Mouse (Mus musculus) thymus, postnatal 14 days (tissue): ENCODE results near the gene Olfr485.
"Not testable (repeated sequence)": the region's sequence is repeated elsewhere in the genome, so short reads cannot be mapped to it uniquely, and the experiment has no call there.

Experiments
- DNase-seq: peaks from one replicate; pipeline ENCODE4 v3.0.0; 2021

Gene Olfr485

GRCm38 (mm10) chr7:108159771-108160170, at the start of gene Olfr485:
Gene Olfr485, minus strand, starts transcription at chr7:108159871.
- DNase-seq, result no peak

- no peak for DNase-seq
Observed at GRCm38 (mm10) chr7:108196938-108197337, 37.3 kb upstream of the Olfr485 start.

GRCm38 (mm10) chr7:108196337-108196736, 36.7 kb upstream of the Olfr485 start:
- not testable (repeated sequence) for DNase-seq

DNA sequence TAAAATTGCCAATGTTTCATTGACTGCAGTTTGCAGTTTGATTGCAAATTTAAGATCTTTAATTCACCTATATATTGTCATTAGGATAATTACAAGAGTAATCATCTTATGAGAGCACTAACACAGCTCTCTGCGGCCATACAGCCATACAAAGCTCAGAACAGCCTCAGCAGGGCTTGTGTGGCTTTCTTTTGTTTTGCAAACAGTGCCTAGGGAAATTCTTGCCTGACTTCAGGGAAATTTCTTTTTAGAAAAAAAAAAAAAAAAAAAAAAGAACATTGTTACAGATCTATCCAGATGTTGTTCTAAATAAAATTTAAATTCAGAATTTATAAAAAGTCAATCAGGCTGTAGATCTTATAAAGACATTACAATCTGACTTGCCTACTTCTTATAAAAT, 33.0 kb upstream of the Olfr485 start:
- DNase-seq, result not testable (repeated sequence)

- DNase-seq, result not testable (repeated sequence)
Observed at GRCm38 (mm10) chr7:108191196-108191595, 31.5 kb upstream of the Olfr485 start.

DNA sequence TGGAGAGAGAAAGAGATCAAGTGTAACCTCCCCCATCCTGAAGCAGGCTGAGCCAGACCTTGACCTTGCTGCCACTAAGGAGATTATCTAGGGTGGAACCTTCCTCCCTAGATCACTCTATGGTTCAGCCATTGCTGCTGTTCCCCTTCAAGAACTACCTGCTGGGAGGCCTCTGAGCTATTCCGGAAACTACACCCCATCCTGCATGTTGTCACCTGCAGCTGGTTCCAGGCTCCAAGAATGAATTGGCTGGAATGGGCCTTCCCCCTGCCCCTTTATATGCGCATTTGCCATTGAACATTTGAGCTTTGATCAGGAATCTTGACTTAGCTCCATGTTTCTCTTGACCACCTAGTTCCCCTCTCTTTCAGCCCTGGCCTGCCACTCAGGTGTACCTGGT, 25.6 kb upstream of the Olfr485 start:
- not testable (repeated sequence) for DNase-seq

GRCm38 (mm10) chr7:108184401-108184800, 24.7 kb upstream of the Olfr485 start:
- not testable (repeated sequence) for DNase-seq

DNA sequence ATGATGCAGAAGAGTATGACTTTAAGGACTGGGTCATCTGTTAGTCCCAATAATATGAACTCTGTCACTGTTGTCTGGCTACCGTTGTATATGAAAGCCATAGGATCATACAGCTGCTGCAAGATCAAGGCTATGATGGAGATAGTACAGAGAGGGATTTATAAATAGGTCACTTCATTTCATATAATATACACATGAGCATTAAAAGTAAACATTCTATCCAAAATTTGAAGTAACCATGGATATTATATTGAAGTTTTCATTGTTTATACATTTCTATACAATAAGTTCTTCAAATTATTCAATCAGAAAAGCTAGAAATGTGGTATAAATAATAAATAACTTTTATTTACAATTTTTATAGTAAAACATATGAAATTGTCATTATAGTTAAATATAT, 13.0 kb upstream of the Olfr485 start, which contains the start of gene Olfr486:
Gene Olfr486, minus strand, starts transcription at position 101 of the 400 bp plus-strand sequence.
- DNase-seq, result not testable (repeated sequence)

DNA sequence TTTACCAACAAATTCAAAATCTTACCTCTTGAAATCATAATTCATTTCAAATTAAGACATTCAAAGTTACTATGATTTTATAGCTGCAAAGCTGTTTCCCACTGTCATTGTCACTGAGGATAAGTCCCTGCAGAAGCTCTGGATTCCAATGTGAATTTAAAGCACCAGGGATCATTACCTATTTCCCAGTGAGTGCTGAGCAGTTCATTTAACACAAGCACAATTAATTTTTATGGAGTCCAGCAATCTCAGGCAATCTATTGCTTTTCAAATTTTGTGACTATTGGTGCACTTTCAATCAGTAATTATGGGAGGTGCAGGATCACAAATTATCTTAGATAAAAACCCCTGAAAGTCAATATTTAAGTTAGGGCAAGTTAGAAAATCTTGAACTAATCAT, 32.3 kb downstream of the Olfr485 start, which contains the start of gene Olfr484:
Gene Olfr484, minus strand, starts transcription at position 101 of the 400 bp plus-strand sequence.
- no peak for DNase-seq

DNA sequence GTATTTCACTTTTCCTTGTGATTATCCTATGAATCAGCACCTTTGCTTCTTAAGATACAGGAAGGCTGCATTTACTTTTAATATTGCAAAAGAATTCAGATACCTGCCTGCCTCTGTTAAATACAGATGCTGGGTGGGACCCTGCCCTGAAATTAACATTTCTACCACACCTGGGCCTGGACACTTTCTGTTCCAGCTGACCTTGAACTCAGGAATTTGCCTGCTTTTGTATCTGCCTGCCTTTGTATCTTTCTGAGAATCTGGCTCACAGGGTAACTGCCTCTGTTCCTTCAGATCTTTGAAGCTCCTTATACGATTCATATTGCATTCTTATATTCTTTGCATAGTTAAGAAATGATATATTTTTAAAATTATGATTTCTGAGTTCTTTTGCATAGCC, 38.3 kb downstream of the Olfr485 start:
- DNase-seq, result no peak

DNA sequence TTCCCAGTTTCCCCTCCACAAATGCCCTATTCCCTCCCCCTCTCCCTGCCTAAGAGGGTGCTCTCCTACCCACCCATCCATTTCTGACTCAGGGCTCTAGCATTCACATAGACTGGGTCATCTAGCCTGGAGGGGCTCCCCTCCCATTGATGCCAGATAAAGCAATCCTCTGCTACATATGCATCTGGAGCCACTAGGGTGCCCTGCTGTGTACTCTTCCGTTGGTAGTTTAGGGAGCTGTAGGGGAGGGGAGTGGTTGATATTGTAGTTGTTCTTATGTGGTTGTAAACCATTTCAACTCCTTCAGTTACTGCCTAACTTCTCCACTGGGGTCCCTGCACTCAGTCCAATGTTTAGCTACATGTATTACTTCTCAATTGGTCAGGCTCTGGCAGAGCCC, 39.0 kb downstream of the Olfr485 start:
- DNase-seq, result no peak
